10 mouse cellular contexts compared by ENCODE assay signal in genomic region chr5:136563996-136564395, GRCm38 (mm10). TPM values are rescaled to one million over a fixed set of nuclear protein-coding genes. Genes with fewer than 3 reads are reported as not detected.
A peak's percentile ranks its signal among the peaks of the same experiment; 100 is the strongest.
DNase-seq lines count a peak whose midpoint lies in the region; ATAC-seq lines count a peak whose summit lies in the region.
"Had no signal": no experiment of that assay in that cellular context is flagged by ENCODE, and none has a peak within 500 bp of the region (broad histone marks: within the 10 kb centered on the region; RNA-seq: fewer than 3 reads in every experiment).

No protein-coding gene starts in this region.

- H3K36me3 ChIP-seq in kidney, embryonic 15.5 days: no peaks in the 10 kb centered on the region
- H3K36me3 ChIP-seq in embryonic facial prominence, embryonic 10.5 days (replicated peaks): no peaks in the 10 kb centered on the region
- H3K36me3 ChIP-seq in limb, embryonic 11.5 days (ENCODE audit: control insufficient read depth, insufficient read depth, low read length): no peaks in the 10 kb centered on the region

- no peak for DNase-seq in kidney, postnatal 14 days
- DNase-seq in ES-CJ7 (ENCODE audit: low read depth, low spot score): peak; percentile 19
- no peak for DNase-seq in embryonic facial prominence, embryonic 10.5 days (ENCODE audit: low spot score)
- no peak for DNase-seq in limb, embryonic 11.5 days (ENCODE audit: low spot score)
- no peak for DNase-seq in spleen, postnatal 36 days (ENCODE audit: low spot score in 2 of 2)
- no peak for DNase-seq in ovary, postnatal 10 days (ENCODE audit: low spot score)
- DNase-seq: cerebellum, postnatal 25 days had no signal

- H3K4me2 ChIP-seq in kidney, embryonic 15.5 days: peak overlapping the region; percentile 98
- 0 out of 2 replicates have a peak overlapping the region, but pooled peaks have one; percentile 4 for H3K4me2 ChIP-seq in limb, embryonic 11.5 days (ENCODE audit: low read depth, severe bottlenecking)

- H3K4me3 ChIP-seq in kidney, embryonic 15.5 days (replicated peaks): no peak overlapping the region
- peak overlapping the region; percentile 90; the same call in 1 of the 2 replicates for H3K4me3 ChIP-seq in embryonic facial prominence, embryonic 10.5 days
- no peak overlapping the region for H3K4me3 ChIP-seq in limb, embryonic 11.5 days (ENCODE audit: low read depth, low read length)

- no peak overlapping the region for H3K9ac ChIP-seq in kidney, embryonic 15.5 days
- H3K9ac ChIP-seq in limb, embryonic 11.5 days (ENCODE audit: low read length): no peak overlapping the region
- H3K9ac ChIP-seq: liver, embryonic 14.5 days had no signal

- WGBS in kidney, embryonic 15.5 days: 64% methylated on average over 3 of the region's 3 CpGs
- 55% methylated on average over 3 of the region's 3 CpGs for WGBS in embryonic facial prominence, embryonic 10.5 days
- WGBS in limb, embryonic 11.5 days: 53% methylated on average over 3 of the region's 3 CpGs

- 0 out of 2 replicates have a peak overlapping the region, but pooled peaks have one; percentile 15 for H3K27ac ChIP-seq in kidney, embryonic 15.5 days
- no peak overlapping the region for H3K27ac ChIP-seq in embryonic facial prominence, embryonic 10.5 days (replicated peaks)
- no peak overlapping the region for H3K27ac ChIP-seq in limb, embryonic 11.5 days (replicated peaks; ENCODE audit: low read depth, low read length)
- H3K27ac ChIP-seq: liver, embryonic 14.5 days had no signal

- peaks cover 57% of the 10 kb centered on the region for H3K4me1 ChIP-seq in kidney, embryonic 15.5 days
- H3K4me1 ChIP-seq in embryonic facial prominence, embryonic 10.5 days: peaks cover 70% of the 10 kb centered on the region
- peaks cover 37% of the 10 kb centered on the region for H3K4me1 ChIP-seq in limb, embryonic 11.5 days (ENCODE audit: control insufficient read depth, insufficient read depth, low read length)

- no peaks in the 10 kb centered on the region for H3K9me3 ChIP-seq in kidney, embryonic 15.5 days (replicated peaks)
- H3K9me3 ChIP-seq in embryonic facial prominence, embryonic 10.5 days: no peaks in the 10 kb centered on the region
- no peaks in the 10 kb centered on the region for H3K9me3 ChIP-seq in limb, embryonic 11.5 days (ENCODE audit: control insufficient read depth, low read length)

- ATAC-seq in kidney, embryonic 15.5 days (replicated peaks; ENCODE audit: low FRiP score): no peak
- no peak for ATAC-seq in limb, embryonic 11.5 days (ENCODE audit: insufficient number of reproducible peaks, low FRiP score, low TSS enrichment, low read depth)
- no peak for ATAC-seq in erythroid progenitor cell, adult 5-6 weeks (replicated peaks; ENCODE audit: low FRiP score, poor library complexity, severe bottlenecking)

- no peaks in the 10 kb centered on the region for H3K27me3 ChIP-seq in kidney, embryonic 15.5 days
- peaks cover 13% of the 10 kb centered on the region for H3K27me3 ChIP-seq in embryonic facial prominence, embryonic 10.5 days (replicated peaks; ENCODE audit: low read depth, poor library complexity, severe bottlenecking)
- H3K27me3 ChIP-seq in limb, embryonic 11.5 days (ENCODE audit: control insufficient read depth, insufficient read depth, low read length): peaks cover 7% of the 10 kb centered on the region; the same call in 1 of the 2 replicates

RNA-seq across cellular contexts. Expression of gene Cux1, which starts 3.3 kb away (rescaled TPM):
- 108 and 110 TPM in 2 replicates for polyA plus RNA-seq in kidney, embryonic 15.5 days (2015; fragmentation: Nextera tagmentation; extraction: Ambion mirVana)
- polyA plus RNA-seq in embryonic facial prominence, embryonic 10.5 days (2016; fragmentation: Nextera tagmentation; extraction: Ambion mirVana): 75.3 and 77.8 TPM in 2 replicates
- 65.6 and 73.6 TPM in 2 replicates for polyA plus RNA-seq in limb, embryonic 11.5 days (2014; fragmentation: Nextera tagmentation; extraction: Ambion mirVana)
- total RNA-seq in erythroid progenitor cell, adult 5-6 weeks (2015; ENCODE audit: low replicate concordance): 42.3 and 57.3 TPM in 2 replicates
- total RNA-seq in erythroid progenitor cell, adult 5-6 weeks (2017; ENCODE audit: low replicate concordance): 71.5 and 79.1 TPM in 2 replicates
